ENCODE assay signal across 8 mouse cellular contexts in the genomic region with DNA sequence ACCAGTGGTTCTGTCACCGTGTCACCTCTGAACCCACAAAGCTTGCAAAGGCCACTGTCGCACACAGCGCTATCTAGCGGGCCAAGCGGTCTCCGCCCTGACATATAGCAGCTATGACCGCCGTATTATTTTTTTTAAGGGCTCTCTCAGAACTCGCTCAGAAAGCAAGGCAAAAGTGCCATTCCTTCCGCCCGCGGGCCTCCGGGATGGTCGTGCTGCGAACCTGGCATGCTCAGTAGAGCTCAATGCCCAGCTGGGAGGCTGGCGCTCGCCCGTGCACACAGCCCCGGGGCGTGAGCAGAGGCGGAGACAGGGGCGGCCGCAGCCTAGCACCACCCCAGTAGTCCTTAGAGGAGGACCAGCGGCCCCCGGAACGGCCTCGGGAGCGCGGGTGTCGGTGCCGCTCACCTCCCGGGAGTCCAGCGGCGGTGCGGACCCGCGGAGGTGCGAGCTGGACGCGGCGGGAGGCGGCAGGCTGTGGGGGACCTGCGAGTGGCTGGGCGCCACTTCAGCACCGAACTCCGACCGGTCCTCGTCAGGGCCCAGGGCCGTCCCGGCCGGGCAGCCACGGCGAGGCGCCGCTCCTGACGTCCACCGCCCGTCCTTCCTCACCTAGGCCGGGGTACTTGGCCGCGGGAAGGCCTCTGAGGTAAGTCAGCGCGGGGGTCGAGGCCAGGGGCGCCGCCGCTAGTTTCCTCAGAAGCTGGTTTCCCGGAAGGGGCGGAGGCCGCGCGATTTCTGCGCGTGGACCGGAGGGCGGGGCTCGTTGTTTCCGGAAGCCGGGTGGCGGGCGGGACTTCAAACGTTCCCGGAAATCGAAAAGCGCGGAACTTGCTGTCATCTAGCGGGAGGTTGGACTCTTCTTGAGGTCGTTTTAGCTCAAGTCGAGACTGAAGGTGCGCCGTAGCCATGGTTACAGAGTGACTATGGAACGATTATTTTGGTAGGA. TPM values are rescaled to one million over a fixed set of nuclear protein-coding genes. Genes with fewer than 3 reads are reported as not detected.
DNase-seq lines count a peak whose midpoint lies in the region; ATAC-seq and TF ChIP-seq lines count a peak whose summit lies in the region.

Gene Ripk1 (plus strand): TSS at position 306 of the 949 bp plus-strand sequence.
Gene Serpinb6a (minus strand): TSS at position 737 of the 949 bp plus-strand sequence.

- peak; percentile 65 to 76 for TF ChIP-seq POLR2A in MEL (IDR thresholded peaks at IDR 0.05; ENCODE audit: control insufficient read depth in 1 of 2, insufficient read depth in 1 of 2, low read depth in 1 of 2, low read length in 2 of 2, poor library complexity in 1 of 2)
- TF ChIP-seq POLR2A in cerebellum, adult 2 months (IDR thresholded peaks at IDR 0.05; ENCODE audit: borderline replicate concordance, insufficient read depth, low read length): no peak; the same call in 1 of the 2 replicates

- H3K27me3 ChIP-seq in MEL (ENCODE audit: control insufficient read depth in 1 of 2, insufficient read depth in 2 of 2, low read length in 2 of 2): no peaks in the 10 kb centered on the region
- H3K27me3 ChIP-seq in cerebellum, adult 2 months (ENCODE audit: control insufficient read depth, insufficient read depth, low read length): no peaks in the 10 kb centered on the region
- no peaks in the 10 kb centered on the region for H3K27me3 ChIP-seq in forebrain, postnatal 0 days (ENCODE audit: insufficient read depth, low read length)
- no peaks in the 10 kb centered on the region for H3K27me3 ChIP-seq in lung, embryonic 15.5 days

- DNase-seq in MEL (ENCODE audit: low read depth, low spot score): peak; percentile 96
- DNase-seq in cerebellum, adult 2 months: peak; percentile 89
- peak; percentile 92 for DNase-seq in forebrain, postnatal 0 days
- peak; percentile 93 for DNase-seq in heart, postnatal 4 days
- DNase-seq in layer of hippocampus, adult 8-10 months (ENCODE audit: low spot score in 2 of 2): peak; percentile 80 to 87
- peak; percentile 84 for DNase-seq in ovary, adult 18-20 months (ENCODE audit: low spot score)
- peak; percentile 95 for DNase-seq in thymus, postnatal 0 days (ENCODE audit: low spot score)

- H3K27ac ChIP-seq in MEL (ENCODE audit: control insufficient read depth, low read depth, low read length): peak within 1 kb of the TSS; percentile 77
- H3K27ac ChIP-seq in cerebellum, adult 2 months (ENCODE audit: insufficient read depth, low read length): peak within 1 kb of the TSS; percentile 49
- peak within 1 kb of the TSS; percentile 87 for H3K27ac ChIP-seq in forebrain, postnatal 0 days (ENCODE audit: low read depth, low read length)
- peak within 1 kb of the TSS; percentile 93 for H3K27ac ChIP-seq in lung, embryonic 15.5 days

- H3K4me3 ChIP-seq in MEL (ENCODE audit: control insufficient read depth in 1 of 2, insufficient read depth in 1 of 2, low read depth in 2 of 2, low read length in 2 of 2): peak within 1 kb of the TSS; percentile 88 to 99
- H3K4me3 ChIP-seq in cerebellum, adult 2 months (replicated peaks; ENCODE audit: insufficient read depth, low read depth, low read length): peak within 1 kb of the TSS; percentile 80
- H3K4me3 ChIP-seq in forebrain, postnatal 0 days (ENCODE audit: low read depth, low read length): peak within 1 kb of the TSS; percentile 98
- peak within 1 kb of the TSS; percentile 100 for H3K4me3 ChIP-seq in lung, embryonic 15.5 days

- peak; percentile 96 for ATAC-seq in forebrain, postnatal 0 days
- ATAC-seq in lung, embryonic 15.5 days (ENCODE audit: borderline replicate concordance, extremely low read depth, low FRiP score, low TSS enrichment): peak; percentile 99

- H3K9me3 ChIP-seq in MEL (replicated peaks; ENCODE audit: insufficient read depth, low read length): no peaks in the 10 kb centered on the region
- H3K9me3 ChIP-seq in forebrain, postnatal 0 days (ENCODE audit: low read length): no peaks in the 10 kb centered on the region
- H3K9me3 ChIP-seq in lung, embryonic 15.5 days: no peaks in the 10 kb centered on the region

- WGBS in cerebellum, adult 2 months: under 1% methylated on average over 91 of the region's 92 CpGs
- under 1% methylated on average over 91 of the region's 92 CpGs for WGBS in forebrain, postnatal 0 days
- under 1% methylated on average over 87 of the region's 92 CpGs for WGBS in lung, embryonic 15.5 days

- peak within 1 kb of the TSS; percentile 99 for H3K9ac ChIP-seq in MEL (ENCODE audit: control insufficient read depth, low read depth, low read length, poor library complexity, severe bottlenecking)
- H3K9ac ChIP-seq in forebrain, postnatal 0 days: peak within 1 kb of the TSS; percentile 83
- peak within 1 kb of the TSS; percentile 93 for H3K9ac ChIP-seq in lung, embryonic 15.5 days

- H3K4me2 ChIP-seq in forebrain, postnatal 0 days (ENCODE audit: low read depth): peak within 1 kb of the TSS; percentile 66
- peak within 1 kb of the TSS; percentile 62 for H3K4me2 ChIP-seq in lung, embryonic 15.5 days

- H3K36me3 ChIP-seq in MEL (ENCODE audit: control insufficient read depth in 1 of 2, insufficient read depth in 2 of 2, low read length in 2 of 2): peaks cover 0 to 9% of the 10 kb centered on the region in 2 experiments; a peak in 2 of 4 replicates
- H3K36me3 ChIP-seq in forebrain, postnatal 0 days (ENCODE audit: insufficient read depth): no peaks in the 10 kb centered on the region
- H3K36me3 ChIP-seq in lung, embryonic 15.5 days: no peaks in the 10 kb centered on the region

- TF ChIP-seq CTCF in MEL (IDR thresholded peaks at IDR 0.05 in 2 of 3, conservative IDR thresholded peaks at IDR 0.05 in 1 of 3; ENCODE audit: control insufficient read depth in 1 of 3, insufficient read depth in 1 of 3, low read depth in 2 of 3, low read length in 3 of 3, poor library complexity in 1 of 3, severe bottlenecking in 1 of 3): peak; percentile 25 to 61 (median 53); a peak in 5 of 6 replicates
- TF ChIP-seq CTCF in cerebellum, adult 2 months (IDR thresholded peaks at IDR 0.05; ENCODE audit: borderline replicate concordance, insufficient read depth, low read depth, low read length): peak; percentile 34; the same call in 1 of the 2 replicates
- TF ChIP-seq CTCF in forebrain, postnatal 0 days (IDR thresholded peaks at IDR 0.05; ENCODE audit: low read depth): peak; percentile 55

- TF ChIP-seq EP300 in MEL (IDR thresholded peaks at IDR 0.05; ENCODE audit: low read depth in 1 of 2, low read length in 2 of 2): no peak

- peaks cover 3 to 6% of the 10 kb centered on the region in 2 experiments; a peak in 2 of 4 replicates for H3K4me1 ChIP-seq in MEL (ENCODE audit: control insufficient read depth in 1 of 2, insufficient read depth in 2 of 2, low read length in 2 of 2)
- H3K4me1 ChIP-seq in cerebellum, adult 2 months (ENCODE audit: control insufficient read depth, insufficient read depth, low read length): no peaks in the 10 kb centered on the region; the same call in 1 of the 2 replicates
- H3K4me1 ChIP-seq in forebrain, postnatal 0 days (ENCODE audit: insufficient read depth): peaks cover 8% of the 10 kb centered on the region; the same call in 1 of the 2 replicates
- H3K4me1 ChIP-seq in lung, embryonic 15.5 days: peaks cover 6% of the 10 kb centered on the region

- H3K79me2 ChIP-seq in MEL (ENCODE audit: control insufficient read depth, insufficient read depth, low read length, poor library complexity): peaks cover 15% of the 10 kb centered on the region

- no peak for TF ChIP-seq RAD21 in MEL (IDR thresholded peaks at IDR 0.05; ENCODE audit: low read depth, low read length)

TF ChIP-seq in MEL, 35 proteins besides CTCF, POLR2A, EP300 and RAD21 (continues in another document):
- TF ChIP-seq MXI1 (IDR thresholded peaks at IDR 0.05; ENCODE audit: low read depth, low read length) (peak; percentile 88), ETS1 (IDR thresholded peaks at IDR 0.05; ENCODE audit: low read depth, low read length) (peak; percentile 34; the same call in 1 of the 2 replicates), JUND (IDR thresholded peaks at IDR 0.05; ENCODE audit: low read depth, low read length) (no peak), TCF12 (IDR thresholded peaks at IDR 0.05; ENCODE audit: low read depth, low read length) (peak; percentile 39; the same call in 1 of the 2 replicates), UBTF (IDR thresholded peaks at IDR 0.05; ENCODE audit: borderline replicate concordance, insufficient read depth, low read depth, low read length) (peak; percentile 82; the same call in 1 of the 2 replicates), BHLHE40 (IDR thresholded peaks at IDR 0.05; ENCODE audit: borderline replicate concordance, low read depth, low read length) (peak; percentile 47; the same call in 1 of the 2 replicates), HCFC1 (IDR thresholded peaks at IDR 0.05; ENCODE audit: low read depth, low read length) (peak; percentile 84), ZKSCAN1 (IDR thresholded peaks at IDR 0.05; ENCODE audit: low read depth, low read length) (peak; percentile 14; the same call in 1 of the 2 replicates), CHD2 (IDR thresholded peaks at IDR 0.05; ENCODE audit: low read length) (no peak), RCOR1 (IDR thresholded peaks at IDR 0.05; ENCODE audit: low read depth, low read length) (no peak; the same call in 1 of the 2 replicates)

RNA-seq across cellular contexts. Expression of gene Ripk1, which starts in this region (rescaled TPM):
- total RNA-seq in MEL (2012; rRNA removed): 11.4 TPM in 2 replicates
- polyA plus RNA-seq in MEL (2012; ENCODE audit: insufficient read depth in 1 of 2, insufficient read length in 2 of 2, low read depth in 1 of 2, low replicate concordance in 2 of 2, missing spikeins in 1 of 2): 10 to 100 TPM in 1 of 2 experiments, not detected in 1; 11.8 TPM
- 3.4 and 3.8 TPM in 2 replicates for polyA plus RNA-seq in cerebellum, adult 2 months (2012; rRNA removed)
- 8.2 and 10.3 TPM in 2 replicates for total RNA-seq in forebrain, postnatal 0 days (2014; rRNA removed)
- polyA plus RNA-seq in forebrain, postnatal 0 days (2015; fragmentation: Nextera tagmentation; extraction: Ambion mirVana): 2.3 and 3.4 TPM in 2 replicates
- 10 to 100 TPM; 11.8 to 13.2 TPM for total RNA-seq in heart, postnatal 4 days (2021)
- 1 to 10 TPM; 6.8 to 8.9 (median 7.8) TPM for total RNA-seq in layer of hippocampus, adult 8-10 months (2022)
- polyA plus RNA-seq in lung, embryonic 15.5 days (2015; fragmentation: Nextera tagmentation; extraction: Ambion mirVana): 22.2 and 22.3 TPM in 2 replicates
- 12.9 and 13.5 TPM in 2 replicates for polyA plus RNA-seq in thymus, postnatal 0 days (2015; fragmentation: Nextera tagmentation; extraction: Ambion mirVana)

RNA-seq across cellular contexts. Expression of gene Serpinb6a, which starts in this region (rescaled TPM):
- total RNA-seq in MEL (2012; rRNA removed): 65.1 and 79.6 TPM in 2 replicates
- 10 to 100 TPM in 1 of 2 experiments, not detected in 1; 61.6 TPM for polyA plus RNA-seq in MEL (2012; ENCODE audit: insufficient read depth in 1 of 2, insufficient read length in 2 of 2, low read depth in 1 of 2, low replicate concordance in 2 of 2, missing spikeins in 1 of 2)
- polyA plus RNA-seq in cerebellum, adult 2 months (2012; rRNA removed): 47.2 and 49.6 TPM in 2 replicates
- 53.0 and 62.6 TPM in 2 replicates for total RNA-seq in forebrain, postnatal 0 days (2014; rRNA removed)
- polyA plus RNA-seq in forebrain, postnatal 0 days (2015; fragmentation: Nextera tagmentation; extraction: Ambion mirVana): 48.1 and 50.6 TPM in 2 replicates
- total RNA-seq in heart, postnatal 4 days (2021): 10 to 100 TPM; 91.9 to 96.1 TPM
- 10 to 100 TPM; 44.1 to 52.0 (median 45.9) TPM for total RNA-seq in layer of hippocampus, adult 8-10 months (2022)
- polyA plus RNA-seq in lung, embryonic 15.5 days (2015; fragmentation: Nextera tagmentation; extraction: Ambion mirVana): 60.2 and 66.6 TPM in 2 replicates
- 73.8 and 89.4 TPM in 2 replicates for polyA plus RNA-seq in thymus, postnatal 0 days (2015; fragmentation: Nextera tagmentation; extraction: Ambion mirVana)

Comparison
In these comparisons a context has a peak if more than half of its experiments do, and no peak if none do; other contexts are left out.
1. Peak in every context shown above with its lines: DNase-seq, ATAC-seq, H3K4me3 ChIP-seq and H3K27ac ChIP-seq.